Mouse (Mus musculus): ENCODE data around the gene Rassf5. TPM values are rescaled to one million over a fixed set of nuclear protein-coding genes. Genes with fewer than 3 reads are reported as not detected.

The Rassf5 gene
- polyA plus RNA-seq, 1 experiment from 2014 or later, result 18.2 TPM

DNA sequence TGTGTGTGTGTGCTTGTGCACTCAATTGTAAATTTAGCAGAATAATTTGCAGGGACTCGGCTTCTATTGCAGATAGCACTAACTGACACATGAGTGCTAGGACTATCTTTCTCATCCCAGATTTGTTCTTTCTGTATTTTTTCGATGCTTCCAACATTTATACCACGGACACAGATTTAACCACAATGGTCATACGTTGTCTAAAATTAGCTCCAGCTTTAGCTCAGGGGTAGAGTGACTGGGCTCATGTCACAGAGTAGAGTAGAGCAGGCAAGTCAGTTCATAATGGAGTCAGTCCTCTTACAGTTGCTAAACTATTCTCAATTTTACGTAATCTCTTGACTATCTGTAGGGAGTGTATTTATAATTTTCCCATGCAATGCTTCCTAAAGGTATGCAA, 16.4 kb downstream of the Rassf5 start:
- Histone ChIP-seq H3K4me2 (peak overlapping the region; percentile 57), H3K27ac (replicated peaks) (peak overlapping the region; percentile 75), H3K9me3 (no peaks in the 10 kb centered on the region), H3K36me3 (0 out of 2 replicates have a peak, but pooled peaks cover 4% of the 10 kb centered on the region), H3K4me1 (peaks cover 65% of the 10 kb centered on the region), H3K9ac (no peak overlapping the region), H3K27me3 (replicated peaks) (no peaks in the 10 kb centered on the region), H3K4me3 (peak overlapping the region; percentile 16; the same call in 1 of the 2 replicates)
- 0 out of 2 replicates have a peak, but pooled peaks have one; percentile 39 for ATAC-seq (ENCODE audit: extremely low read depth, insufficient number of reproducible peaks, low FRiP score, low TSS enrichment)
- 38% methylated on average over 5 of the region's 5 CpGs for WGBS

GRCm38 (mm10) chr1:131228225-131228624, 16.8 kb downstream of the Rassf5 start:
- H3K36me3 ChIP-seq, result 0 out of 2 replicates have a peak, but pooled peaks cover 4% of the 10 kb centered on the region
- no peaks in the 10 kb centered on the region for H3K27me3 ChIP-seq (replicated peaks)
- peak overlapping the region; percentile 54 for H3K9ac ChIP-seq
- WGBS, result 26% methylated on average over 7 of the region's 7 CpGs
- peak overlapping the region; percentile 57 for H3K4me2 ChIP-seq
- peak overlapping the region; percentile 16; the same call in 1 of the 2 replicates for H3K4me3 ChIP-seq
- peak; percentile 59; the same call in 1 of the 2 replicates for ATAC-seq (ENCODE audit: extremely low read depth, insufficient number of reproducible peaks, low FRiP score, low TSS enrichment)
- H3K4me1 ChIP-seq, result peaks cover 61% of the 10 kb centered on the region
- no peaks in the 10 kb centered on the region for H3K9me3 ChIP-seq
- H3K27ac ChIP-seq (replicated peaks), result peak overlapping the region; percentile 75

DNA sequence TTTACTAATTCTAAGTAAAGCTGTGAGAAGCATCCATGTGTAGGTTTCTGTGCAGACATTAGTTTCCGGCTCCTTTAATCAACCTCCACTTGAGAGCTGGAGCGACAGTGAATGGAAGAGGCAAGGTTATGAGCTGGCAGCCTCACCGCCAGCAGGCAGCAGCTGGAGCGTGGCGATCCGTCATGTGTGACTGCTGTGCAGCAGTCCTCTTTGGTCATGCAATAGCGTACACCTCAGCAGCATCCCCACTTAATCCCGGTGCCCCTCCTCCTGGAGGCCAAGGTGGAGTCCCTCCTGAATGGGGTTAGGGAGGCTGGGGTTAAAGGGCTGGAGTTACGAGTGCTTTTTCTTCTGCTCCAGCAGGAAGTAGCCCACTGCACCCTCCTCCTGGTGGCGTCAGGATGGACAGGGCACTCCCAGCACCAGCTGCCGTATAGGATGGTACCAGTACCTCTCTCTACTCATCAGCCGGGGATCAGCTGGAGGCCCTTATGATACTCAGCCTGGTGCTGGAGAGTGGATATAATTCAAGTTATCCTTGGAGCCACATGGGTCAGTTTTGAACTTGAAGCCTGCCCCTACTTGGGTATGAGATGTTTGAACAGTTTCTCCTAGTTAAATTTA, 20.1 kb downstream of the Rassf5 start:
- no peak for ATAC-seq (ENCODE audit: extremely low read depth, insufficient number of reproducible peaks, low FRiP score, low TSS enrichment)

DNA sequence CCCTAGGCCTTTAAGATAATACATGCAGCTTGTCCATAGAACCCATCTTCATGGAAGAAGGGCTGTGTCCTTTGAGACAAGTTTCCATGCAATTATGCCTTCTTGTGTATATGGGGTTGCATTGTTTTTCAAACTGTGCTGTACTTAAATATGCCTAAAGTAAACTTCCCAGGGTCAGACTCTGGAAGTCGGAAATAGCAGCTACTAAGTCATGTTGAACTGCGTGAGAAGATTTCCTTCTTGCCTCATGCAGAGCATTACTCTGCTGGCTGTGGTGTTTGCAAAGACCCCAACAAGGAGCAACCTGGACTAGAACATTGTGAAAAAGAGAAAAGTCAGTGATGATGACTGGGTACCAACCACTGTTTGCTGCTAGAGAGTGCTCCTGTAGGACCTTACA, 21.7 kb downstream of the Rassf5 start:
- Histone ChIP-seq H3K9ac (no peak overlapping the region), H3K9me3 (no peaks in the 10 kb centered on the region), H3K4me1 (peaks cover 16% of the 10 kb centered on the region), H3K4me2 (no peak overlapping the region), H3K27me3 (replicated peaks) (no peaks in the 10 kb centered on the region), H3K27ac (replicated peaks) (no peak overlapping the region), H3K4me3 (no peak overlapping the region), H3K36me3 (0 out of 2 replicates have a peak, but pooled peaks cover 4% of the 10 kb centered on the region)
- ATAC-seq (ENCODE audit: extremely low read depth, insufficient number of reproducible peaks, low FRiP score, low TSS enrichment), result no peak
- whole genome bisulfite sequencing, result 78% methylated on average over 2 of the region's 2 CpGs

More for the DNA sequence above, 20.1 kb downstream of the Rassf5 start:
- Histone ChIP-seq H3K27me3 (replicated peaks) (no peaks in the 10 kb centered on the region), H3K36me3 (0 out of 2 replicates have a peak, but pooled peaks cover 4% of the 10 kb centered on the region), H3K4me3 (no peak overlapping the region), H3K9me3 (no peaks in the 10 kb centered on the region), H3K9ac (no peak overlapping the region), H3K27ac (replicated peaks) (no peak overlapping the region), H3K4me2 (no peak overlapping the region), H3K4me1 (peaks cover 32% of the 10 kb centered on the region)
- 69% methylated on average over 12 of the region's 12 CpGs for WGBS

DNA sequence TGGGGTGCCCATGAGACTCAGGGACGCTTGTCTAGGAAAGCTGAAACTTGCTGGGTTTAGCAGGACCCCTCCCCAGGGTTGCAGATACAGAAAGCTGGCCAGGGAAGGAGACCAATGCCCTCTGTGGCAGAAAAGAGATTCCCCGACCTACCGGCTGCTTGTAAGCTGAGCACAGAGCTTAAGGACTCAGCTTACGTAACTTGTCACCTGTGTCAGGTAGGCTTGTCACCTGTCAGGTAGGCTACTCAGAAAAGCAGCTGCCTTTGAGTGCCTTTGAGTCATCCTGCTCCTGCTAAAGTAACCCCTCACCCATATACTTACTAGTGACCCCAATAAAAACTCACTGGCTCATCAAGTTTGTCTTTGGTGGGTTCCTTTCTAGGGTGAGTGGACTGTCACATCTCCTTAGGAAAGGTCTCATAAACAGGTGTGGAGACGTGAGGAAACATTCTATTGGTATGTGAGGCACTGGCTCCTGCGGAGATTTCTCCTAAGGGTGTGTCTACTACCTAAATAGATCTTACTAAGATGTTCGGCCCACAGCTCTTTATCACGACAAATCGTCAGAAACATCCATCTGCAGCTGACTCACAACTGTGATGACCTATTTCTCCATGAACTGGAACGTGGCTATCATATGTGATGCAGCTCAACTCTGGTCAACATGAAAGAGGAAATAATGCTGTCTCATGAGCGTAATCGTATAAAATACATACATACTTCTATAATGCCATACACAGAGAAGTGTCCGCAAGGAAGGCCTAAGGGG, 23.1 kb downstream of the Rassf5 start:
- Histone ChIP-seq H3K36me3 (peaks cover 12% of the 10 kb centered on the region), H3K27ac (replicated peaks) (no peak overlapping the region), H3K4me2 (no peak overlapping the region), H3K4me3 (no peak overlapping the region), H3K4me1 (peaks cover 4% of the 10 kb centered on the region; the same call in 1 of the 2 replicates), H3K27me3 (replicated peaks) (no peaks in the 10 kb centered on the region), H3K9ac (no peak overlapping the region), H3K9me3 (no peaks in the 10 kb centered on the region)
- 74% methylated on average over 13 of the region's 13 CpGs for WGBS
- ATAC-seq (ENCODE audit: extremely low read depth, insufficient number of reproducible peaks, low FRiP score, low TSS enrichment), result no peak

DNA sequence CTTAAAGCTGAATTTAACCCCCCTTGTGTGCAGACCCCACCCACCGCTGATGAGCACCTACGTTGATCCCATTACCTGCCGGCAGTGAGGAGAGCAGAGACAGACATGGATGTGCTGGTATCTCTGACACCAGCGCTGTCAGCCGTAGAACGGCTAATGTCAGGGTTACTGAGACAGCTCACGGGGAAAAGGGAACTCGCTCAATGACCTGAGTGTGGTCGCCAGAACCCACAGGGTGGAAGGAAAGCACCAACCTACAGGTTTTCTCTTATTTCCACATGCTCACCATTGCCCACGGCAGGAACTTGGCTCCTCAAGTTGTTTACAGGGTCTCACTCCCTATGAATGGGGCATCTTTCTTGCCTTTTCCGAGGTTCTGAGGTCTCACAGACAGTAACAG, 26.1 kb downstream of the Rassf5 start:
- H3K27ac ChIP-seq (replicated peaks), result no peak overlapping the region
- ATAC-seq (ENCODE audit: extremely low read depth, insufficient number of reproducible peaks, low FRiP score, low TSS enrichment), result no peak
- no peaks in the 10 kb centered on the region for H3K27me3 ChIP-seq (replicated peaks)
- H3K4me3 ChIP-seq, result no peak overlapping the region
- peaks cover 10% of the 10 kb centered on the region for H3K36me3 ChIP-seq
- H3K4me1 ChIP-seq, result peaks cover 1% of the 10 kb centered on the region
- no peak overlapping the region for H3K4me2 ChIP-seq
- 75% methylated on average over 11 of the region's 11 CpGs for WGBS
- H3K9me3 ChIP-seq, result no peaks in the 10 kb centered on the region
- H3K9ac ChIP-seq, result no peak overlapping the region

DNA sequence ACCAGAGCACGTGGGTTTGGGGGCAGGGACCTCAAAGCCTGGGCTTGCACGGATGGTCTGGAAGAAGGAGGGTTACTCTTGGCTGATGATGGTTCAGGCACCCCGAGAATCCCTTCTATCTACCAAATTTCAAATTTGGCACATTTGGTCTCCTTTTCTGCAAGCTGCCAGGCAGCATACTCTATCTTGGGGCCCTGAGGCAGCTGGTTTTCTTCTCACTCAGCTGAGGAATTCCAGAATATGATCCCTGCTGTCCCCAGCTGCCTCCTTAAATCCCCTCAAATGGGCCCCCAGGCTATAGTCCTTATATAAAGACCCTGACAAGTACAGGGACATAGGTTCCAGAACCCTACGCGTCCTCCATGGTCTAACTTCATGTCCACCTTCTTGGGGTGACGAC, 31.7 kb downstream of the Rassf5 start:
- ATAC-seq (ENCODE audit: extremely low read depth, insufficient number of reproducible peaks, low FRiP score, low TSS enrichment), result no peak
- no peaks in the 10 kb centered on the region for H3K27me3 ChIP-seq (replicated peaks)
- peaks cover 14% of the 10 kb centered on the region for H3K4me1 ChIP-seq
- H3K4me2 ChIP-seq, result no peak overlapping the region
- 58% methylated on average over 6 of the region's 6 CpGs for WGBS
- H3K9me3 ChIP-seq, result no peaks in the 10 kb centered on the region
- 0 out of 2 replicates have a peak overlapping the region, but pooled peaks have one; percentile 7 for H3K27ac ChIP-seq (replicated peaks)
- H3K9ac ChIP-seq, result 0 out of 2 replicates have a peak overlapping the region, but pooled peaks have one; percentile 2
- H3K4me3 ChIP-seq, result no peak overlapping the region
- peaks cover 10% of the 10 kb centered on the region for H3K36me3 ChIP-seq

GRCm38 (mm10) chr1:131212956-131213355, 32.1 kb downstream of the Rassf5 start:
- H3K4me2 ChIP-seq, result no peak overlapping the region
- peaks cover 10% of the 10 kb centered on the region for H3K36me3 ChIP-seq
- 0 out of 2 replicates have a peak overlapping the region, but pooled peaks have one; percentile 7 for H3K27ac ChIP-seq (replicated peaks)
- WGBS, result 48% methylated on average over 5 of the region's 5 CpGs
- no peak overlapping the region for H3K4me3 ChIP-seq
- no peaks in the 10 kb centered on the region for H3K9me3 ChIP-seq
- no peak for ATAC-seq (ENCODE audit: extremely low read depth, insufficient number of reproducible peaks, low FRiP score, low TSS enrichment)
- H3K27me3 ChIP-seq (replicated peaks), result no peaks in the 10 kb centered on the region
- 0 out of 2 replicates have a peak overlapping the region, but pooled peaks have one; percentile 2 for H3K9ac ChIP-seq
- H3K4me1 ChIP-seq, result peaks cover 14% of the 10 kb centered on the region

DNA sequence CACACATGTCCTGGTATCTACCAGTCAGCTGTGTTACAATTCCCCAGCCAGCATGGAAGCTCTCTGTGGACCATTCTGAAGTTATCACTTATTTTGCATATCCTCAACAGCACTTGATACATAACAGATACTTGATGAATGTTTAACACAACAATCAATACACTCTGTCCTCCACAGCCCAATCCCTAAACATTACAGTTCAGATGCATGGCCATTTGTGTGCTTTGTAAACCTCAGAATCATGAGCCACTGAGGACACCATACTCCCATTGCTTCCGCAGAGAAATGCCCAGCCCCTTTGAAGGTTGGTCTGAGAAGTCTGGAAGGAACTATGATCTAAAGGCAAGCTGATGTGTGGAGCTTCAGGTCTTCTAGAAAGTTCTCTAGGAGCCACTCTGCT, 33.4 kb downstream of the Rassf5 start:
- Histone ChIP-seq H3K4me2 (no peak overlapping the region), H3K4me3 (no peak overlapping the region), H3K4me1 (peaks cover 18% of the 10 kb centered on the region), H3K9ac (no peak overlapping the region), H3K27ac (replicated peaks) (no peak overlapping the region), H3K27me3 (replicated peaks) (no peaks in the 10 kb centered on the region), H3K9me3 (no peaks in the 10 kb centered on the region), H3K36me3 (no peaks in the 10 kb centered on the region)
- WGBS, result 78% methylated on average over 1 of the region's 1 CpGs
- no peak for ATAC-seq (ENCODE audit: extremely low read depth, insufficient number of reproducible peaks, low FRiP score, low TSS enrichment)

GRCm38 (mm10) chr1:131209971-131210426, 35.1 kb downstream of the Rassf5 start:
- no peak overlapping the region for H3K4me3 ChIP-seq
- no peak overlapping the region for H3K9ac ChIP-seq
- H3K4me1 ChIP-seq, result peaks cover 18% of the 10 kb centered on the region
- H3K4me2 ChIP-seq, result no peak overlapping the region
- H3K27ac ChIP-seq (replicated peaks), result no peak overlapping the region
- no peaks in the 10 kb centered on the region for H3K27me3 ChIP-seq (replicated peaks)
- no peaks in the 10 kb centered on the region for H3K36me3 ChIP-seq
- WGBS, result 76% methylated on average over 8 of the region's 8 CpGs
- H3K9me3 ChIP-seq, result no peaks in the 10 kb centered on the region
- no peak for ATAC-seq (ENCODE audit: extremely low read depth, insufficient number of reproducible peaks, low FRiP score, low TSS enrichment)

DNA sequence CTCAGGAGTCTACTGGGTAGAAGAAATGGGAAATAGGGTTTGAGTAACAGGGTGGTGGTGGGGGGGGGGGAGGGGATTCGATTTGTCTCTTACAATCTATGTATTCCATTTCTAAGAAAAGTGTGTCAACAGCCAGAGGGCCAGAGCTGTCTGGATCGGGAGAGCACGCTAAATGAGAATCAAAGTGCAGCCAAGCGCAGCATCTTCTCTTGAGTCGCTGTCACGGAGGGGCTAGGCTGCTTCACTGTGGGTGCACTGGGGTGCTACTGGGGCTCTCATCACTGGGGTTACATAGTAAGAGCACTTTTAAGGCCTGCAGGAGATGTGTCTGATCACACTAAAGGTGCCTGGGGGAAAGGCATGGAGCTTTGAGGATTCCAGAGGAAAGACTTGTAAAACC, 36.3 kb downstream of the Rassf5 start:
- H3K27ac ChIP-seq (replicated peaks), result no peak overlapping the region
- no peak overlapping the region for H3K9ac ChIP-seq
- WGBS, result 85% methylated on average over 6 of the region's 6 CpGs
- H3K36me3 ChIP-seq, result no peaks in the 10 kb centered on the region
- H3K4me1 ChIP-seq, result peaks cover 16% of the 10 kb centered on the region
- no peak for ATAC-seq (ENCODE audit: extremely low read depth, insufficient number of reproducible peaks, low FRiP score, low TSS enrichment)
- no peak overlapping the region for H3K4me3 ChIP-seq
- no peaks in the 10 kb centered on the region for H3K9me3 ChIP-seq
- no peak overlapping the region for H3K4me2 ChIP-seq
- no peaks in the 10 kb centered on the region for H3K27me3 ChIP-seq (replicated peaks)
